Mouse (Mus musculus): Measurements from ENCODE around the gene Dnlz. TPM values are rescaled to one million over a fixed set of nuclear protein-coding genes. Genes with fewer than 3 reads are reported as not detected.

Dnlz gene
- polyA plus RNA-seq, 2 experiments from 2014 or later: 6.5 to 7.4 TPM

Other genes with a start within 250 kb of the Dnlz start
- 1 to 10 TPM; 1.1 to 1.3 TPM for gene Nacc2, start 228.9 kb downstream of the Dnlz start, polyA plus RNA-seq (2017; shearing (Covaris generic))
- gene Lhx3, start 143.8 kb downstream of the Dnlz start, polyA plus RNA-seq (2017; shearing (Covaris generic)): not detected
- gene Qsox2, start 114.6 kb downstream of the Dnlz start, polyA plus RNA-seq (2017; shearing (Covaris generic)): 1 to 10 TPM; 2.0 to 2.6 TPM
- gene Ccdc187, start 57.6 kb downstream of the Dnlz start, polyA plus RNA-seq (2017; shearing (Covaris generic)): not detected
- 1 to 10 TPM; 1.8 to 2.7 TPM for gene Gpsm1, start 36.6 kb downstream of the Dnlz start, polyA plus RNA-seq (2017; shearing (Covaris generic))
- gene Card9, start 8.8 kb upstream of the Dnlz start, polyA plus RNA-seq (2017; shearing (Covaris generic)): 1 to 10 TPM; 1.5 to 2.3 TPM
- gene Snapc4, start 28.5 kb upstream of the Dnlz start, polyA plus RNA-seq (2017; shearing (Covaris generic)): 10 to 100 TPM; 20.1 to 24.4 TPM
- 10 to 100 TPM; 44.8 to 54.9 TPM for gene Entr1, start 37.2 kb upstream of the Dnlz start, polyA plus RNA-seq (2017; shearing (Covaris generic))
- gene Pmpca, start 37.2 kb upstream of the Dnlz start, polyA plus RNA-seq (2017; shearing (Covaris generic)): 10 to 100 TPM; 77.1 to 77.7 TPM
- gene Inpp5e, start 57.1 kb upstream of the Dnlz start, polyA plus RNA-seq (2017; shearing (Covaris generic)): 10 to 100 TPM in 1 of 2 experiments, 1 to 10 TPM in 1; 9.5 to 13.5 TPM
- 10 to 100 TPM; 22.4 to 23.9 TPM for gene Sec16a, start 93.1 kb upstream of the Dnlz start, polyA plus RNA-seq (2017; shearing (Covaris generic))
- gene Notch1, start 164.6 kb upstream of the Dnlz start, polyA plus RNA-seq (2017; shearing (Covaris generic)): 10 to 100 TPM; 22.2 to 28.7 TPM
- 1 to 10 TPM in 1 of 2 experiments, under 1 TPM in 1; 0.95 to 1.3 TPM for gene Egfl7, start 227.9 kb upstream of the Dnlz start, polyA plus RNA-seq (2017; shearing (Covaris generic))
- not detected for gene Gm20532, start 234.5 kb upstream of the Dnlz start, polyA plus RNA-seq (2017; shearing (Covaris generic))

Data from activated CD4-positive, CD25-positive, alpha-beta regulatory T cell, adult 4 months (primary cell).